Mouse (Mus musculus): Measurements from ENCODE around the gene Rab4a. TPM values are rescaled to one million over a fixed set of nuclear protein-coding genes. Genes with fewer than 3 reads are reported as not detected.

The Rab4a gene
- polyA plus RNA-seq, 1 experiment = 111 TPM

DNA sequence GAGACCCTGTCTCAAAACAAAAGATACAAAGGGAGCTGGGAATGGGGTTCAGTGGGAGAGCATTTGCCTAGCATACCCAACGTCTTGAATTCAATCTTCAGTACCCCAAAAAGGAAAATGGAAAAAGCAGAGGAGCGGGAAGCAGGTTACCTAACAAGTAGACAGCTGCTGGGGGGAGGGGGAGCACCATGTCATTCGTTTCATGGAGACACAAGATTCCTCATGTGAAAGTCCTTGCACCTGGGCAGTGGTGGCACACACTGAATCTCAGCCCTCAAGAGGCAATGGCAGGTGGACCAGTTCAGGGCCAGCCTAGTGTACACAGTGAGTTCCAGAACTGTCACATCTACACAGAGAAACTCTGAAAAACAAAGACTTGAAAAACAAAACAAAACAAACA lies 51.6 kb downstream of the Rab4a start:
- H3K27ac ChIP-seq (ENCODE audit: insufficient read depth, low read length) = peak overlapping the region; percentile 59; the same call in 1 of the 2 replicates
- 39% methylated on average over 3 of the region's 3 CpGs for WGBS
- H3K4me3 ChIP-seq (replicated peaks; ENCODE audit: insufficient read depth, low read depth, low read length) = peak overlapping the region; percentile 97
- DNase-seq = peak; percentile 44 to 48
- no peak for TF ChIP-seq POLR2A (IDR thresholded peaks at IDR 0.05; ENCODE audit: borderline replicate concordance, insufficient read depth, low read length)
- no peak for TF ChIP-seq CTCF (IDR thresholded peaks at IDR 0.05; ENCODE audit: borderline replicate concordance, insufficient read depth, low read depth, low read length)
- H3K4me1 ChIP-seq (ENCODE audit: control insufficient read depth, insufficient read depth, low read length) = peaks cover 6% of the 10 kb centered on the region; the same call in 1 of the 2 replicates
- H3K27me3 ChIP-seq (ENCODE audit: control insufficient read depth, insufficient read depth, low read length) = no peaks in the 10 kb centered on the region

DNA sequence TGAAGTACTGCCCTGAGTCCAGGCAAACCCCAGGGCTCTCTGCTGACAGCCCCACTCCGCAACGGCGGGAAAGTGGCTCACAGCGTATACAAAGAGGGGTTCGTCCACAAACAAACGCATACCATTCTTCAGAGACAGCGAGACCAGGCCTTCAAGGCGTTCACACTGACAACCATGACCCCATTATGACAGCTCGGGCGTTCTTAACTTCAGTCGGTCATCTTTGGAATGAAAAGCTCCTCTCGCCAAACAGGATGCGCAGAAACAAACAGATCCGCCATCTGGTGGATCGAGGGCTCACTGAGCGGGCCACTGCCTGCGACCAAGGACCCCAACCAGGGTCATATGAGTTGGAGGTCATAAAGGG lies 52.8 kb downstream of the Rab4a start:
- 1% methylated on average over 17 of the region's 17 CpGs for WGBS
- Histone ChIP-seq H3K4me3 (replicated peaks; ENCODE audit: insufficient read depth, low read depth, low read length) (peak overlapping the region; percentile 97), H3K27me3 (ENCODE audit: control insufficient read depth, insufficient read depth, low read length) (no peaks in the 10 kb centered on the region), H3K27ac (ENCODE audit: insufficient read depth, low read length) (peak overlapping the region; percentile 86), H3K4me1 (ENCODE audit: control insufficient read depth, insufficient read depth, low read length) (peaks cover 6% of the 10 kb centered on the region; the same call in 1 of the 2 replicates)
- peak; percentile 66 to 74 for DNase-seq
- no peak for TF ChIP-seq POLR2A (IDR thresholded peaks at IDR 0.05; ENCODE audit: borderline replicate concordance, insufficient read depth, low read length)
- 0 out of 2 replicates have a peak, but pooled peaks have one; percentile 15 for TF ChIP-seq CTCF (IDR thresholded peaks at IDR 0.05; ENCODE audit: borderline replicate concordance, insufficient read depth, low read depth, low read length)

GRCm38 (mm10) chr8:123858941-123859647 lies 53.3 kb downstream of the Rab4a start:
- WGBS = under 1% methylated on average over 79 of the region's 79 CpGs
- TF ChIP-seq POLR2A (IDR thresholded peaks at IDR 0.05; ENCODE audit: borderline replicate concordance, insufficient read depth, low read length) = no peak
- TF ChIP-seq CTCF (IDR thresholded peaks at IDR 0.05; ENCODE audit: borderline replicate concordance, insufficient read depth, low read depth, low read length) = peak; percentile 18; the same call in 1 of the 2 replicates

GRCm38 (mm10) chr8:123859648-123860259 lies 54.0 kb downstream of the Rab4a start, which contains the start of gene Ccsap:
Ccsap (minus strand) TSS chr8:123860209.
- H3K27ac ChIP-seq (ENCODE audit: insufficient read depth, low read length) = peak within 1 kb of the TSS; percentile 98
- WGBS = under 1% methylated on average over 48 of the region's 48 CpGs
- H3K4me3 ChIP-seq (replicated peaks; ENCODE audit: insufficient read depth, low read depth, low read length) = peak within 1 kb of the TSS; percentile 99
- peak; percentile 70 to 82 for DNase-seq
- peaks cover 6% of the 10 kb centered on the region; the same call in 1 of the 2 replicates for H3K4me1 ChIP-seq (ENCODE audit: control insufficient read depth, insufficient read depth, low read length)
- H3K27me3 ChIP-seq (ENCODE audit: control insufficient read depth, insufficient read depth, low read length) = no peaks in the 10 kb centered on the region
- peak; percentile 92; the same call in 1 of the 2 replicates for TF ChIP-seq POLR2A (IDR thresholded peaks at IDR 0.05; ENCODE audit: borderline replicate concordance, insufficient read depth, low read length)
- TF ChIP-seq CTCF (IDR thresholded peaks at IDR 0.05; ENCODE audit: borderline replicate concordance, insufficient read depth, low read depth, low read length) = no peak

More at GRCm38 (mm10) chr8:123858941-123859647, 53.3 kb downstream of the Rab4a start:
- Histone ChIP-seq H3K4me1 (ENCODE audit: control insufficient read depth, insufficient read depth, low read length) (peaks cover 6% of the 10 kb centered on the region; the same call in 1 of the 2 replicates), H3K27ac (ENCODE audit: insufficient read depth, low read length) (peak overlapping the region; percentile 98), H3K27me3 (ENCODE audit: control insufficient read depth, insufficient read depth, low read length) (no peaks in the 10 kb centered on the region), H3K4me3 (replicated peaks; ENCODE audit: insufficient read depth, low read depth, low read length) (peak overlapping the region; percentile 99)
- DNase-seq = peak; percentile 95 to 96

- no peak for DNase-seq
- no peaks in the 10 kb centered on the region for H3K27me3 ChIP-seq (ENCODE audit: control insufficient read depth, insufficient read depth, low read length)
- no peak overlapping the region for H3K27ac ChIP-seq (ENCODE audit: insufficient read depth, low read length)
- WGBS = 74% methylated on average over 4 of the region's 4 CpGs
- TF ChIP-seq CTCF (IDR thresholded peaks at IDR 0.05; ENCODE audit: borderline replicate concordance, insufficient read depth, low read depth, low read length) = no peak
- TF ChIP-seq POLR2A (IDR thresholded peaks at IDR 0.05; ENCODE audit: borderline replicate concordance, insufficient read depth, low read length) = no peak
- peak overlapping the region; percentile 99 for H3K4me3 ChIP-seq (replicated peaks; ENCODE audit: insufficient read depth, low read depth, low read length)
- peaks cover 6% of the 10 kb centered on the region; the same call in 1 of the 2 replicates for H3K4me1 ChIP-seq (ENCODE audit: control insufficient read depth, insufficient read depth, low read length)
These were observed 54.6 kb downstream of the Rab4a start for GRCm38 (mm10) chr8:123860386-123860785.

- Histone ChIP-seq H3K27me3 (ENCODE audit: control insufficient read depth, insufficient read depth, low read length) (no peaks in the 10 kb centered on the region), H3K4me1 (ENCODE audit: control insufficient read depth, insufficient read depth, low read length) (peaks cover 7% of the 10 kb centered on the region; the same call in 1 of the 2 replicates), H3K27ac (ENCODE audit: insufficient read depth, low read length) (no peak overlapping the region), H3K4me3 (replicated peaks; ENCODE audit: insufficient read depth, low read depth, low read length) (no peak overlapping the region)
- WGBS = 81% methylated on average over 7 of the region's 7 CpGs
- TF ChIP-seq CTCF (IDR thresholded peaks at IDR 0.05; ENCODE audit: borderline replicate concordance, insufficient read depth, low read depth, low read length) = no peak
- TF ChIP-seq POLR2A (IDR thresholded peaks at IDR 0.05; ENCODE audit: borderline replicate concordance, insufficient read depth, low read length) = no peak
- no peak for DNase-seq
These were observed 60.0 kb downstream of the Rab4a start for GRCm38 (mm10) chr8:123865786-123866185.

- Histone ChIP-seq H3K27me3 (ENCODE audit: control insufficient read depth, insufficient read depth, low read length) (no peaks in the 10 kb centered on the region), H3K4me1 (ENCODE audit: control insufficient read depth, insufficient read depth, low read length) (peaks cover 7% of the 10 kb centered on the region; the same call in 1 of the 2 replicates), H3K27ac (ENCODE audit: insufficient read depth, low read length) (no peak overlapping the region), H3K4me3 (replicated peaks; ENCODE audit: insufficient read depth, low read depth, low read length) (no peak overlapping the region)
- no peak for DNase-seq
- TF ChIP-seq CTCF (IDR thresholded peaks at IDR 0.05; ENCODE audit: borderline replicate concordance, insufficient read depth, low read depth, low read length) = no peak
- no peak for TF ChIP-seq POLR2A (IDR thresholded peaks at IDR 0.05; ENCODE audit: borderline replicate concordance, insufficient read depth, low read length)
- 16% methylated on average over 5 of the region's 5 CpGs for WGBS
These were observed 61.2 kb downstream of the Rab4a start for GRCm38 (mm10) chr8:123866971-123867370.
